20 mouse cellular contexts compared by ENCODE assay signal in the genomic region with DNA sequence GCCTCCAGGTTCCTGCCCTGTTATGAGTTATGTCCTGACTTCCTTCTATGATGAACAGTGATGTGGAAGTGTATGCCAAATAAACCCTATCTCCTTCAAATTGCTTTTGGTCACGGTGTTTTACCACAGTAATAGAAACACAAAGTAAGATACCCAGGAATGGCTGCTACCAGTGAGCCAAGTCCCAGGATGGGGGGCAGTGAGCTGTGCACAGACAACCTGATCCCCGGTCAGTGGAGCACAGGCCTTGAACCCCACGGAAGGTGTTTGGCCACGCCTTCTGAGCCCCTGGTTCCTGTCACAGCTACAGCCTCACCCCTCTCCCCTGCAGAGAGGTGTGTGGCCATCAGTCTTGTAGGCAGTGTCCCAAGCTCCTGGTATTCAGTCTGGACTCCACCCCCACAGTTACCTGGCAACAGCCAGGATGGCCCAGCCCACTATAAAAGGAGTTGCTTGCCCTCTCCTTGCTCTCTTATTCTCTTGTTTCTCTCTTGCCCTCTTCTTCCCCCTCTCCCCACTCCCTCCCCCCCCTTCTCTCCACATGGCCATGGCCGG. TPM values are rescaled to one million over a fixed set of nuclear protein-coding genes. Genes with fewer than 3 reads are reported as not detected.
A peak's percentile ranks its signal among the peaks of the same experiment; 100 is the strongest.
DNase-seq lines count a peak whose midpoint lies in the region; ATAC-seq and TF ChIP-seq lines count a peak whose summit lies in the region.
"Had no signal": no experiment of that assay in that cellular context is flagged by ENCODE, and none has a peak within 500 bp of the region (broad histone marks: within the 10 kb centered on the region; RNA-seq: fewer than 3 reads in every experiment).

No protein-coding gene starts in this region.

- H3K9me3 ChIP-seq in kidney, embryonic 16.5 days (ENCODE audit: low read length): no peaks in the 10 kb centered on the region
- no peaks in the 10 kb centered on the region for H3K9me3 ChIP-seq in ES-E14 (ENCODE audit: control insufficient read depth, insufficient read depth, low read depth, low read length)
- H3K9me3 ChIP-seq in intestine, embryonic 16.5 days (ENCODE audit: control insufficient read depth, low read length): no peaks in the 10 kb centered on the region
- H3K9me3 ChIP-seq: liver, embryonic 13.5 days had no signal

- peak; percentile 69 for DNase-seq in heart, adult 11 months
- DNase-seq in heart, postnatal 25 days (ENCODE audit: low spot score): no peak
- no peak for DNase-seq in kidney, adult 11 months
- DNase-seq in ES-E14 (ENCODE audit: low read depth, low spot score): peak; percentile 24
- no peak for DNase-seq in left cerebral cortex, adult 11 months (ENCODE audit: low spot score)
- no peak for DNase-seq in right cerebral cortex, adult 2 months (ENCODE audit: low spot score in 2 of 2)
- DNase-seq: adrenal gland, postnatal 36 days; cerebellum, adult 9-11 months; gastrocnemius, postnatal 14 days; layer of hippocampus, postnatal 36 days; liver, embryonic 13.5 days; lung, postnatal 10 days; thymus, adult 18-20 months had no signal

- no peak overlapping the region for H3K9ac ChIP-seq in kidney, embryonic 16.5 days (replicated peaks; ENCODE audit: low read length)
- no peak overlapping the region for H3K9ac ChIP-seq in ES-E14 (ENCODE audit: insufficient read depth, low read depth, low read length, poor library complexity, severe bottlenecking)
- H3K9ac ChIP-seq in intestine, embryonic 16.5 days (ENCODE audit: low read depth, low read length): no peak overlapping the region
- H3K9ac ChIP-seq: liver, embryonic 13.5 days had no signal

- H3K4me2 ChIP-seq in kidney, embryonic 16.5 days (replicated peaks; ENCODE audit: low read depth, low read length): peak overlapping the region; percentile 43; the same call in 1 of the 2 replicates
- no peak overlapping the region for H3K4me2 ChIP-seq in intestine, embryonic 16.5 days (ENCODE audit: low read depth, low read length)
- H3K4me2 ChIP-seq: liver, embryonic 13.5 days had no signal

- H3K27ac ChIP-seq in kidney, embryonic 16.5 days (ENCODE audit: low read length): no peak overlapping the region
- H3K27ac ChIP-seq in ES-E14 (ENCODE audit: insufficient read depth, low read depth, low read length, poor library complexity, severe bottlenecking): no peak overlapping the region
- H3K27ac ChIP-seq in intestine, embryonic 16.5 days (ENCODE audit: low read length): no peak overlapping the region
- H3K27ac ChIP-seq: liver, embryonic 13.5 days had no signal

- H3K36me3 ChIP-seq in kidney, embryonic 16.5 days (ENCODE audit: insufficient read depth, low read length): no peaks in the 10 kb centered on the region
- no peaks in the 10 kb centered on the region for H3K36me3 ChIP-seq in ES-E14 (ENCODE audit: control insufficient read depth, insufficient read depth, low read length, poor library complexity, severe bottlenecking)
- H3K36me3 ChIP-seq in intestine, embryonic 16.5 days (ENCODE audit: control insufficient read depth, insufficient read depth, low read length): no peaks in the 10 kb centered on the region
- H3K36me3 ChIP-seq: G1E; liver, embryonic 13.5 days had no signal

- H3K4me1 ChIP-seq in kidney, embryonic 16.5 days (ENCODE audit: insufficient read depth, low read length): peaks cover 9% of the 10 kb centered on the region; the same call in 1 of the 2 replicates
- H3K4me1 ChIP-seq in ES-E14 (ENCODE audit: control insufficient read depth in 2 of 2, insufficient read depth in 2 of 2, low read length in 2 of 2, poor library complexity in 1 of 2): peaks cover 3 to 9% of the 10 kb centered on the region in 2 experiments; a peak in 3 of 4 replicates
- no peaks in the 10 kb centered on the region for H3K4me1 ChIP-seq in intestine, embryonic 16.5 days (ENCODE audit: control insufficient read depth, insufficient read depth, low read length)
- H3K4me1 ChIP-seq: liver, embryonic 13.5 days had no signal

- intact Hi-C loops in heart, postnatal 25 days (cut with DNase I): no loop called here

- in situ Hi-C loops in ES-E14 (cut with MboI; ENCODE audit: low sequenced_read_pairs in 2 of 2, unreplicated experiment in 2 of 2): no loop called here

- H3K4me3 ChIP-seq in kidney, embryonic 16.5 days (ENCODE audit: low read length): no peak overlapping the region
- peak overlapping the region; percentile 56 to 81; a peak in 2 of 4 replicates for H3K4me3 ChIP-seq in ES-E14 (ENCODE audit: insufficient read depth in 1 of 2, low read depth in 1 of 2, low read length in 2 of 2, poor library complexity in 1 of 2, severe bottlenecking in 1 of 2)
- no peak overlapping the region for H3K4me3 ChIP-seq in intestine, embryonic 16.5 days (ENCODE audit: low read length)
- H3K4me3 ChIP-seq: liver, embryonic 13.5 days; myocyte had no signal

- H3K27me3 ChIP-seq in kidney, embryonic 16.5 days (ENCODE audit: insufficient read depth, low read length): no peaks in the 10 kb centered on the region
- H3K27me3 ChIP-seq in intestine, embryonic 16.5 days (replicated peaks; ENCODE audit: control insufficient read depth, insufficient read depth, low read length): peaks cover 6% of the 10 kb centered on the region

- 33% methylated on average over 4 of the region's 5 CpGs for whole genome bisulfite sequencing in kidney, embryonic 16.5 days
- 25% methylated on average over 5 of the region's 5 CpGs for WGBS in intestine, embryonic 16.5 days

- peak; percentile 57 for ATAC-seq in kidney, embryonic 16.5 days (ENCODE audit: low FRiP score, low TSS enrichment)
- 0 out of 2 replicates have a peak, but pooled peaks have one; percentile 42 for ATAC-seq in intestine, embryonic 16.5 days
- ATAC-seq: activated CD4-positive, CD25-positive, alpha-beta regulatory T cell, adult 4 months; inflammation-experienced regulatory T-cells, adult 6 months had no signal

TF ChIP-seq in ES-E14, 5 proteins besides CTCF, POLR2A, EP300 and RAD21:
- TF ChIP-seq MAFK (IDR thresholded peaks at IDR 0.05; ENCODE audit: insufficient read depth, low read depth, low read length) (no peak), ZC3H11A (IDR thresholded peaks at IDR 0.05; ENCODE audit: borderline replicate concordance, low read depth, low read length) (no peak), CHD2 (IDR thresholded peaks at IDR 0.05; ENCODE audit: low read depth, low read length) (no peak), HCFC1 (IDR thresholded peaks at IDR 0.05; ENCODE audit: borderline replicate concordance, insufficient read depth, low read length) (no peak), ZNF384 (IDR thresholded peaks at IDR 0.05; ENCODE audit: low read depth, low read length) (no peak)

RNA-seq across cellular contexts. Expression of a gene that starts 27.7 kb away (rescaled TPM):
- total RNA-seq in heart, postnatal 25 days (2021): not detected
- polyA plus RNA-seq in kidney, embryonic 16.5 days (2015; fragmentation: Nextera tagmentation; extraction: Ambion mirVana): not detected in 2 replicates
- 1.7 and 1.8 TPM in 2 replicates for total RNA-seq in ES-E14 (2012; rRNA removed)
- not detected in 2 replicates for polyA plus RNA-seq in intestine, embryonic 16.5 days (2015; fragmentation: Nextera tagmentation; extraction: Ambion mirVana)
- total RNA-seq: G1E; gastrocnemius, postnatal 14 days had no signal
- polyA plus RNA-seq: activated CD4-positive, CD25-positive, alpha-beta regulatory T cell, adult 4 months; G1E; heart, embryonic 14.5 days; inflammation-experienced regulatory T-cells, adult 6 months had no signal

Comparison
In these comparisons a context has a peak if more than half of its experiments do, and no peak if none do; other contexts are left out.
1. DNase-seq: peak in heart, adult 11 months (single experiment) and ES-E14 (single experiment); none in heart, postnatal 25 days (single experiment), kidney, adult 11 months (single experiment), left cerebral cortex, adult 11 months (single experiment) and right cerebral cortex, adult 2 months (0 of 2).
2. H3K4me3 ChIP-seq: peak in ES-E14 (2 of 2); none in kidney, embryonic 16.5 days (single experiment) and intestine, embryonic 16.5 days (single experiment).